Mouse (Mus musculus) lung, postnatal 36 days (tissue): Measurements from ENCODE around the gene Snx21.

Experiments used
- DNase-seq: peaks from one replicate; pipeline ENCODE4 v3.0.0; 2022; ENCODE audit warnings: mixed read lengths

Gene Snx21

DNA sequence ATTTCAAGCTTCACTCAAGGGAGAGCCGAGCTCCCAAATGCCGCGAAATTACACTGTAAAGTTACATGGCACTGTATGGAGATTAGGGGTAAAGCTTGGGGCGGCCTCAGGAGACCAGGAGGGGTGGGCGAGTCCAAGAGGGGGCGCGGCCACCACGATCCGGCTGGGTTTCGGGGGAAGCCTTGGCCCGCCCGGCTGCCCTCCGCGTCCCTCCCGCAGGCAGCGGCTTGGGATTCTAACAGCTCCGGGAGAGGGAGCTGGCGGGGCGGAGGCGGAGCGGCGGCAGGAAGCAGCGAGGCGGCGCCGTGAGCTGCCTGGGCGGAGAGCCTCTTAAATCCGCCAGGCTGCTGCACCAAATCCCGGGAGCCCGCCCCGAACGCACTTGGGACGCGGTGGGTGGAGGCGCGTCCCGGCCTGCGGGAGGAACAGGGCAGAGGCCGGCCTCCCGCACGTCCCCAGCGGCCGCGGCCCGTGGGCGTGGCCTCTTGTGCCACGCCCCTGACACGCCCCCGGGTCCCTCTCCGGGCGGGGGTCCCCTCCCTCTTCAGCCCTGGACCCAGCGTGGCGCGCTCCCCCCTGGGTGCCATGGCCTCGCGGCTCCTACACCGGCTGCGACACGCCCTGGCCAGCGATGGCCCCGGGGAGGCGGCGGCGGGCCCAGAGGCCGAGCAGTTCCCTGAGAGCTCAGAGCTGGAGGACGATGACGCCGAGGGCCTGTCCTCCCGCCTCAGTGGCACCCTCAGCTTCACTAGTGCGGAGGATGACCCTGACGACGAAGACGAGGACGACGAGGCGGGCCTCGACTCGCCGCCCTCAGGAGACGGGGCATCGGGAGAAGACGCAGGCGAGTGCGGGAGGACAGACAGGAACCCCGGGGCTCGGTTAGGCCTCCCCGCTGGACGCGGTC, at the start of gene Snx21:
Gene Snx21, plus strand, starts transcription at position 343 of the 907 bp plus-strand sequence.
- DNase-seq = peak; percentile 96

DNA sequence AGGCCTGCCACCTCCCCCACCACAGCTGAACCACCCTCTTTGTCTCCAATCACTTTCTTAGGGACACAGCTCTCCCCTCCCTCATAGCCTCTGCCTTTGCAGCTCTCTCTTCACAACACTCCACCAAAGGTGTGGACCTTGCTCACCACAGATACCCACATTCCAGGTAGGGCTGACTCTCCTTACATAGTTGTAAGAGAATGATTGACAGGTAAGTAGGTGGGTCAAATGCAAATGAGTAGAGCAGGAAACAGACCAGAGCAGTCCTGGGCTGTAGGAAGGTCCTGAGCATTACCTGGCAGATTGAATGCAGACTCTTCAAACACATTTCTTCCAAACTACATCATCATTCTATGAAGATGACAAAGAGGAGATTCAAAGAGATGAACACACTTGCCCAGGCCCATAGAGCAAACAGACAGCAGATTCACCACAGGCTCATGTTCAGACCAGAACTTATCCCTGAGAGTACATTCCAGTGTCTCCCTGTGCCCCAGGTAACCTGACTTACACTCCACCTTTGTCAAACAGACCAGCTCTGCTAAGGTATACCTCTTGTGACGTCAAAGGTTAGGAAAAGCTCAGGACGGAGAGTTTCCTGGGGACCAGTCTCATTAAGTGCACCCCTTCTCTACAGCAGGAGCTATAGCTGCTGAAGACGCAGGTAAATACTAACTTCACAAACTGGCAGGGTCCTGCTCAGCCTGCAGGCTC, 48.1 kb upstream of the Snx21 start:
- no peak for DNase-seq

DNA sequence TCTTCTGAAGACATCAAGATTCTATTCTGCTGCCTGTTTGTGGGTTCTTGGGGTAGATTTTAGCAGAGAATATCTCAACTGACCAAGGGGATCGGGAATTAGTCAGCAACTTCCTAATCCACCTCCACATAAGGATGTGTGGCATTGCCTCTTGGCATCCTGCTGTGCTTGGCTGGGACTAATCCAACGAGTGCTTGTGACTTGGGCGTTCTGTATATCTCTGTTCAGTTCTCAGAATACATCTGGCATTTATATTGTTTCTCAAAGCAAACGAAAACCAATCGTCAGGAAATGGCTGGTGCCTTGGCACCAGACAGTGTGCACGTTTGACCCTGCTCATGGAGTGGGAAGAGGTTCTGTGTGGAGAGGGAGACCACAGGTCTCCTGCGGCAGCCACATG, 45.7 kb upstream of the Snx21 start:
- DNase-seq = no peak

DNA sequence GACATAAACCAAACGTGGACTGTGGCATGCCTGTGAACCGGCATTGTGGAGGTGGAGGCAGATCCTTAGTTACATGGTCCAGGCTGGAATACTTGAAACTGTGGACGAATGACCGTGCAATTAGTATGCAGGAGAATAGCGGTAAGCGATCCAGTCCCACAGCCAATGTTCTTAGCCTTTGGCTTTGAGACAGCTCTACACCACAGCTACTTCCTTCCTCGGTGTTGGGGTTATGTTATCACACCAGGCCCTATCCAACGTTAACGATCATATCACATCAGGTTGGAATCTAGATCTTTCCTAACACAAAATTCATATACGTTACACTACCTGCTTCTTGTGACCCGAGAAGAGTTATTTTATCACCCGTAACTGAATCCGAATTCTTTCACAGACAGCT, 40.6 kb upstream of the Snx21 start:
- DNase-seq = no peak

DNA sequence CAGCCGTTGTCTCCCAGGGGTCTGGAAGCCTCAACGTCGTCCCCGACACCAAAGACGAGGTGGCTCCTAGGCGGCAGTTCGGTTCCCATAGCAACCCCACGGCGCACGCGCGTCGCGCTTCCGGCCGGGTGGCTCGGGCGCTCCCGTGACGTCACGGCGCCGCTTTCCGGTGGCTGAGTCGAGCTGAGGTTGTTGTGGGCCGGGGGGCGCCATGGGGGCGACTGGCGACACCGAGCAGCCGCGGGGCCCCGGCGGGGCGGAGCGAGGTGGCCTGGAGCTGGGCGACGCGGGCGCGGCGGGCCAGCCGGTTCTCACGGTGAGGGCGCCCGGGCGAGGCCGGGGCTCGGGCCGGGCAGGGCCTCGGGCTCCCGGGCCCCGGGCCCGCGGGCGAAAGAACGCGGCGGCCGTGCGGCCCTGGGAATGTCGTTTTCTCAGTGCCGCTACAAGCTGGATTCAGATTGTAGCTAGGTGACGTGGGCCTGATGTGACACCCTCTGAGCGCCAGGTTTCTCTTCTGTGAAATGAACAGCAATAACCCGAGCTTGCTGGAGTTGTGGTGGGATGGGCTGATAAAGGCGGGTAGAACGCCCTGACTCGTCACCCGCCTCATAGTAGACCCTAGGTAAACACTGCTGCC, 39.7 kb upstream of the Snx21 start, which contains the start of the genes Wfdc3 and Dnttip1:
Gene Wfdc3, minus strand, starts transcription at position 89 of the 637 bp plus-strand sequence.
Gene Dnttip1, plus strand, starts transcription at position 141 of the 637 bp plus-strand sequence.
- peak; percentile 95 for DNase-seq

DNA sequence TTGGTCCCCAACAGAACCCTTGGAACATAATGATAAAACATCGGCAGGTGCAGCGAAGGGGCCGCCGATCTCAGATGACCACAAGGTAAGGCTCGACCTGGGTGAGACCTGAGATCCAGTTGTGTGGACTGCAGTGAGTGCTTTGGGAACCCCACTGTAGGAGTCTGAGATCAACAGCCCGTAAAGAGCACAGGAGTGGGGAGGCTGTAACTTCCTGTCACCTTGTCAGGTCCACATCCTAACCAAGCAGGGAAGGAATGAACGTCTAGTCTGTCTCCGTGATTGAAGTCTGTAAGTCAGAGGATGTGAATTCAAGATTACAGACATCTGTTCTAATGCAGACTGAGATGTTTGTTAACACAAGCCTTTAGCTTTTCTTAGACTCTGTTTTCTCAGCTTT, 38.9 kb upstream of the Snx21 start:
- no peak for DNase-seq

DNA sequence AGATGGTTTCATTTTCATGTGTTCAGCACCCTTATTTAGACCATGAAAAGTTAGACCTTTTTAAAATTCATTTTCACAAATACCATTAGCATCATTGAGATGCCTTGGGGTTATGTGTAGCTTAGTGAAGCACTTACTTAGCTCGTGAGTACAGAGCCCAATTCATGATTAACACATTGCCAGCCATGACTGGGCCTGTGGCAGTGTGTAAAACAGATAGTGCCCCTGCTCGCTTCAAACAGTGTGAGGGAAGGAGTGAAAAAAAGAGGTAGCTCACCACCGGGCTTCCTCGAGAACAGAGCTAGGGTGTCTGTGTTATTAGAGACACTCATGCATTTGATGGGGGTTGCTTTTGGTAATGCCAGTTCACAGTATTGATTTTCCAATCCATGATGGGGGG, 37.4 kb upstream of the Snx21 start:
- no peak for DNase-seq

DNA sequence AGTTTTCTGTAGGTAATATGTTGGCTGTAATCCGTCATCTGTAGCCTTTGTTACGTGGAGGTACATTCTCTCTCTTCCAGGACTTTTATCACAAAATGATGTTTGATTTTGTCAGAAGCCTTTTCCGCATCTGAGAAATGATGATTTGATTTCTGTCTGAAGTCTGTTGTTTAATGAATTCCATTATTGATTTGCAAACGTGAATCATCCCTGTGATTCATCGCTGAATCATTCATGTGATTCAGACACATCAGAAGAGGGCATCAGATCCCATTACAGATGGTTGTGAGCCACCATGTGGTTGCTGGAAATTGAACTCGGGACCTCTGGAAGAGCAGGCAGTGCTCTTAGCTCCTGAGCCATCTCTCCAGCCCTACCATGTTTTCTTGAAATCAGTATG, 36.6 kb upstream of the Snx21 start:
- DNase-seq = no peak

DNA sequence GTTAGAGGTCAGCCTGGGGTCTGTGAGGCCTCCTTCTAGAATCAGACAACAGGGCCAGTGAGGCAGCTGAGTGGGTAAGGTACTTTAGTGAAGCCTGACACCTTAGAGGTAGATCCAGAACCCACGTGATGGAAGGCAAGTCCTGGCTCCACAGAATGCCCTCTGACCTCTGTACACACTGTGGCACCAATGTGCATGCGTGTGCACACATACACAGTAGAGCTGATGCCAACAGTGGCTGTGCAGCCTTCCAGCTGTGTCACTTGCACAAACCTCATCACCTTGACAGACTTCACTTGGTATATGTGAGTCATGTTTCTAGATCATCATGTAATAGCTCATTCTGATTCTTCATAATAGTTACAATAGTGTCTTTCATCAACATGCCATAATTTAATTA, 33.2 kb upstream of the Snx21 start:
- no peak for DNase-seq

DNA sequence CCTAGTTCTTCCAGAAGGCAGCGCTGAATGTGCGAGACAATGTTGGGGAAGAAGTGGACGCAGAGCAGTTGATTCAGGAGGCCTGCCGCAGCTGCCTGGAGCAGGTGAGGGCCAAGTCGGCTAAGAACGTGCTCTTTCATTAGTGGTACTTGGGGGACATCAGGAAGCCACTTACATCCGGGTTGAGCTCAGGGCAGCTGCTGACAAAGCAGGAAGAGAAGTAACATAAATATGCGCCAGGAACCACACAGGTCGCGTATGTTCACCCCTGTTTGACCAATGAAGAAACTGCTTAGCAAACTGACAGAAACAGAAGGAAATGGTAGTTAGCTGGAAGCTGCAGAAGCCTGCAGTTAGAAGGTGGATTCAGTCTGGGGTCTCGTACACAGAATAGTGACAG, 31.5 kb upstream of the Snx21 start:
- no peak for DNase-seq

DNA sequence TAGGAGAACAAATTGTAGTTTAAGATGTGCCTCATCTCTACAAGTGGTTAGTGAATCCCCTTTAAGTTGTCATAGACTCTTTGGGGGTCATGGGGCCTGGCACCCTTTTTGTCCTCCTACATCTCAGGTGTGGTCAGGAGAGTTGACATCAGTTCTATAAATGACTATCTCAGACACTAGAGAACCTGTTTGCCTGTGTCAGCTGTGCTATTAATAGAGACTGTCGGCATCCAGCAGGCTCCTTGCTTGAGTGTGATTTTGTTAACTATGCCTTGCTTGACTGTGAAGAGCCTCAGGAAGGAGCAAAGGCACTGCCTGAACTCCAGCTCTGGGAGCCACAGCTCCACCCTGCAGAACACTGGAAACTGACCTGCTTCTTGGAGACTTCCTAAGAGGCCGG, 30.8 kb upstream of the Snx21 start:
- no peak for DNase-seq

DNA sequence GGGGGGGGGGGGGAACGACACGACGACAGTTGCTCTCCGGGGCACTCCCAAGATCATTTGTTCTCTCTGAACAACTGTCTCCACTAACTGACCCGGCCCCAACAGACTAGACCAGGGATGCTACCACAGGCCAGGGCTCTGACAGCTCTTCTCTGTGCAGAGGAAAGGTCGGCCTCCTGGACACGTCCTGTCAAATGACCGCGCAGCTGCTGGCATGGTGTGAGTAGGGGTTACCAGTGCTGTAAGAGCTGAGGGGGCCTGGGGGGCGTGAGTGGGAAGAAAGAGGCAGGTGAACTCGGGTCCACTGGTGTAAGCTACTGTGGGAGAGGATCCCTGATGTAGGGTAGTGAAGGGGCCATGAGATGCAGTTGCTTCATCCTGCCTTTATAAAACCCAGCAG, 27.8 kb upstream of the Snx21 start:
- DNase-seq = no peak

DNA sequence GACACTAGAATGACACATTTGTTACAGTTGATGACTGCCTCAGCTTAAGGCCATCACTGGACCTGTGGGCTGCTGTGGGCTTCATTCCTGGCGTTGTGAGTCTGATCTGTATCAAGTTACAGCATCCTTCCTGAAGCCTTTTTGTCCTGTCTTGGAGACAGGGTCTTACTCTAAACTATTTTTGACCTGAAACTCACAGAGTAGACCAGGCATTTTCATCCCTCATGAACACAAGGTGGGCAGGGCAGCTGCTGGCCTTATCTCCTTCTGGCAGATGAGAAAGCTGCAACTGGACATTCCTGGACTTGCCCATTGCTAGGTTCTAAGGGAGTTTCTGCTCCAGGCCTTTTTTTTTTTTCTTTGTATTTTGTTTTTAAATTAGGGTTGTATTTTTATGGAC, 26.9 kb upstream of the Snx21 start:
- DNase-seq = no peak

DNA sequence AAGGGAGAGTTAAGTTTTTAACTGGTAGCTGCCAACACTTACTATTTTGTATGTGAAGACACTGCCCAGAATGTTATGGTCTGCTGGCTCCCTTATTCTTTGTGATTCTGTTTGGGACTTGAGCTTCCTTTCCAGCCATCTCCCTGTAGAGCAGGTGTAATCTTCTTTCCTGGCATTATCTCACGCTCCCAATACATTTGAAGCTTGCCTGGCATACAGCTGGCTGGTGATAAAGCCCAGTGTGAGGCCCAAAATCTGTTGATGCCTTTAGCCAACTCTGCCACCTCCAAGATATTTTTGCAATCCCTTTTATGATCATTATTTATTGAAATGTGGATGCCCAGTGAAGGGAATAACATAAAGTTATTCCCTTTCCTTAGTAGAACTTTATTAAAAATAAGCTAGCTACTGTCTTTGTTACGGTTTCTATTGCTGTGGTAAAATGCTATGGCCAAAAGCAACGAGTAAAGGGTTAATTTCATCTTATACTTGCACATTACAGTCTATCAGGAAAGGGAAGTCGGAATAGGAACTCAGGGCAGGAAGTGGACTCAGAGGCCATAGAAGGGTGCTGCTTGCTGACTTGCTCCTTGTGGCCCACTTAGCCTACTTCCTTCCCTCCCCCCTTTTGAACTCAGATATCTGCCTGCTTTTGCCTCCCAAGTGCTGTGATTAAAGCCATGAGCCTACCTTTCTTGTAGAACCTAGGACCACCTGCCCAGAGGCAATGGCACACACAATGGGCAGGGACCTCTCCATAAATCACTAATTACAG, 25.4 kb upstream of the Snx21 start:
- DNase-seq = no peak

DNA sequence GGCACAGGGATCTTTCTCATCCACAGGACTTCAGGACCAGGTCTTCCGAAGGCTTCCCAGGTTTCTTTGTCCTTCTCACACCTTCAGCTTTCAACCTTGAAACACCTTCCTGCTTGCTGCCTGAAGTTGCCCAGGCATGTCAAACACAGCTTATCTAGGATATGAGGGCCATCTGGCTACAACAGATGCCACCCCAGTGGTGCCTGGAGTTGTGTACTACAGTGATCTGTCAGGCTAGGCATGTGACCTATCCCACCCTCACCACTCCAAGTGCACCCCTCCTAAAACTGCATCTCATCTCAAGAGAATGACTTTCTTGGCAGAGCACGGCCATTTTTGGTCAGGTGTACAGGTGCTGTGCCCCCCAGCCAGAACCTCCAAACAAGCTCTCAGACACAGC, 24.1 kb upstream of the Snx21 start:
- DNase-seq = no peak

DNA sequence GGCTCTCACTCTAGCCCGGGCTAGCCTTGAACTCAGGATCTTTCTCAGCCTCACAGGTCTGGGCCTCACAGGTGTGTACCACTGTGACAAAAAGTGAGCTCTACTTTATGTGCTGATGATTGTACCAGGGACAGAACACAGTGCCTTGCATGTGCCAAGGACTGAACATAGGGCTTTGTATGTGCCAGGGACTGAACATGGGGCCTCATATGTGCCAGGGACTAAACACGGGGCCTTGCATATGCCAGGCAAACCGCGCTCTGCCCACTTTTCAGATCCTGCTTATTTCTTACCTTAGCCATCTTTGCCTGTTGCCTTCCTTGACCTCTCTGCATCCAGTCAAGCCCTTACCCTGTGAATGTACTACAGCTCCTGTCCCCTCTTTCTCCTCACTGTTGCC, 23.7 kb upstream of the Snx21 start:
- no peak for DNase-seq

DNA sequence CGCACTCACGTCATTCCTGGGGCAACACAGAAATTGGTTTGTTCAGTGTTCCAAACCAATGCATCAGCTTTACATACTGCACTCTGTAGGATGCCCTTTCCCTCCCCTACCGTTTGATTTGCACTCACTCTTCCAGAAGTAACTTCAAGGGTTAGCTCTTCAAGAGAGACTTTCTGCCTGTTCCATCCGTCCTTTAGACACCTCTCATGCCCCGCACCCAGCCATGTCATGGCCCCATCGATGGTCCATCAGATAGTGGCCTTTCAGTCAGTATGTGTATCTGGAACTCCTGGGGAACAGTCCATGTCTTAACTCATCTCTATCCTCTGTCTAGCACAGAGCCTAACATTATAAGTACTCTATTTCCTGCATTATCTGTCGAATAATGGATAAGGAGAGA, 23.0 kb upstream of the Snx21 start:
- DNase-seq = no peak

DNA sequence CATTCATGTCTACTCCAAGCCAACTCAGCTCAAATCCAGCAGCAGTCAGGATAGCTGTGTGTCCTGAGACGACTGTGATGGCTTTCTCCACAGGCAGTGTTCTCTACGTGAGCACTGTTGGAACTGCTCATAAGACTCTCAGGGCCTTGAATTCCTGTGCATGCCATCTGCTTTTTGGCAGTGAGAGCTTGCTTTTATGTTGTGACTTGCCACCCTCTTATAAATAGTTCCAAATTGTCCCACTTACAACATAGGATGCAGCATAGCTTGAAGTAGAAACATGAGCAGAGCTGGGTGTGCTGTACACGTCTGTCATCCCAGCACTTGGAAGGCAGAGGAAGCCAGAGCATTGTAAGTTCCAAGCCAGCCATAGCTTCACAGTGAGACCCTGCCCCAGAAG, 19.8 kb upstream of the Snx21 start:
- no peak for DNase-seq

DNA sequence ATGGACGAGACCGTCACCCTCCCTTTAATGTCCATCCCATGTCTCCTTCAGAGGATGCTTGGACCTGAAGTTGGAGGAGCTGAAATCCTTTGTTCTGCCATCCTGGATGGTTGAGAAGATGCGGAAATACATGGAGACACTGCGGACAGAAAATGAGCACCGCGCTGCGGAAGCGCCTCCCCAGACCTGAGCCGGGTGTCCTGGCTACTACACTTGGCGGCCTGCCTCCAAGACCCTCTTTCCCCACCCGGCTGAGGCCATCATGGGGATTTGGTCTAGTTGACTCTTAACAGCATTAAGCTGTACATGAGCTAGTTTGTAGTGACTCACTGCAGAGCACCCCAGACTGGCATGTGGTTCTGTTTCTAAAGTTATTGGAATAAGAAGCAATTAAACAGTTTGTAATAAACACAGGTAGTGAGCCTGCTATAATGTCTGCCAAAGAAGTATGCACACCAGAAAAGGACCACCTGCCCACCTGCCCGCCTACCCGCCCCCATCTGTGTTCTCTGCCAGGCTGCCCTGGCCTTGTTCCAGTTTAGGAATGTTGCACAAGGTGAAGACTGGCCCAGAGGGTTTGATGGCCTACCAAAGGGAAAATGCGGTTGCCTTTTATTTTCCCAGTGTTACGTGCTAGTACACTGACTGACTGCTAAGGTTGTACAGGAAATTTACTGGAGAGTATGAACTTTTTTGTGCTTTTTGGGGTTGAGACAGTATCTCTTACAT, 17.6 kb upstream of the Snx21 start:
- DNase-seq = no peak

DNA sequence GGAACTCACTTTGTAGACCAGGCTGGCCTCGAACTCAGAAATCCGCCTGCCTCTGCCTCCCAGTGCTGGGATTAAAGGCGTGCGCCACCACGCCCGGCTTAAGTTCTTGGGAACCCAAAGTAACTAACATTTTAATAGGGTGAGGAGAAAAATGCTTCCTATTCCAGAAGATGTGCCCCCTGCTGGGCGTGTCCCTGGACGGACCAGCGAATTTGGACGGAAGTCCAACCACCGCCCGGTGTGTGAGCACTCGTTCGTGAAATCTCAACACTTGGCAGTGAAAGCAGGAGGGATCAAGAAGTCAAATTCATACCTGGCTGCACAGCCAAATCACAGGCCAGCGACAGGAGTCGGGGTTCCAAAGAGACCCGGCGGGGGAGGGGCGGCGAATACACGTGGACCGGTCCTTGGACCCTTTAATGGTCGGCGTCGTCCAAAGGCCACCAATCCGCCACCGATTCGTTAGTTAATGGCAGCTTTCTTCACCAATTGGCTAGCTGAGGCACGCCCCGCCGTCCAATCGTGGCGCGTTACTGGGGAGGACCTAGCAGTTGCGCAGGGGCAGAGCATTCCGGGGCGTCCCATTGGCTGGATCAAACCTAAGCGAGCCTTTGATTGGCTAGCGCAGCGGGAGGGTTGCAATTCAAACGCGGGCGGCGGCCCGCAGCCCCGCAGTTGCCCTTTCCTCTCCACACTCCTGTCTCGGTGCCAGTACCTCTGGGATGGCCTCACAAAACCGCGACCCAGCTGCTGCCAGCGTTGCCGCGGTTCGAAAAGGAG, 16.2 kb upstream of the Snx21 start, which contains the start of gene Ube2c:
Gene Ube2c, plus strand, starts transcription at position 641 of the 780 bp plus-strand sequence.
- peak; percentile 99 for DNase-seq

DNA sequence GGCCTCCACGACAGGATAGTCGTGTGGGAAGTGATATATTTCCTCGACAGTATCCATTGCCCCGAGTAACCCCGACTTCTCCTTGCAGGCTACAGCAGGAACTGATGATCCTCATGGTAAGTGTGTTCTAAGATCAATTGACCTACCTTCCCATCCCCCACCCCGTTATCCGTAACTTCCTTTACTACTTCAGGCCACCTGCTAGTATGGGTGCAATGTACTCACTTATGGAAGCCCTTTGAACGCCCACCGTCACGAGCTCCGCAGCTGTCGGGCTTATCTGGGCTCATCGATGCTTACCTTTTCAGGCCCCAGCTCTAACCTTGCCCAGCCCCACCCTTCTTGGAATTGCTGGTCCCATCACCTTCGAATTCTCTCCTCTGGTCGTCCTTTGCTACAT, 15.3 kb upstream of the Snx21 start:
- DNase-seq = no peak
